Mouse (Mus musculus) intestine, embryonic 15.5 days (tissue): ENCODE measurements around the gene Olfr45. TPM values are rescaled to one million over a fixed set of nuclear protein-coding genes. Genes with fewer than 3 reads are reported as not detected.

Source experiments
- ATAC-seq: fragments of 200-750 bp; cut with Nextera tagmentation; 2 replicates; pipeline ENCODE4 v1.8.0; 2017; ENCODE audit warnings: moderate TSS enrichment, moderate library complexity
- H3K27ac ChIP-seq: fragments of 300-500 bp; sonication (generic); 2 replicates; pipeline ENCODE4 v1.5.1; 2015; ENCODE audit warnings: mild to moderate bottlenecking, inconsistent platforms
- H3K27me3 ChIP-seq: fragments of 300-500 bp; sonication (generic); replicated peaks from 2 replicates; pipeline ENCODE4 v1.6.1; 2015; ENCODE audit warnings: inconsistent platforms
- H3K36me3 ChIP-seq: fragments of 300-500 bp; sonication (generic); 2 replicates; pipeline ENCODE4 v1.6.1; 2015; ENCODE audit warnings: inconsistent platforms
- H3K4me1 ChIP-seq: fragments of 300-500 bp; sonication (generic); replicated peaks from 2 replicates; pipeline ENCODE4 v1.6.1; 2015; ENCODE audit warnings: inconsistent platforms
- H3K4me2 ChIP-seq: fragments of 300-500 bp; sonication (generic); replicated peaks from 2 replicates; pipeline ENCODE4 v1.6.1; 2015; ENCODE audit warnings: mild to moderate bottlenecking, inconsistent platforms
- H3K4me3 ChIP-seq: fragments of 300-500 bp; sonication (generic); replicated peaks from 2 replicates; pipeline ENCODE4 v1.5.1; 2015; ENCODE audit warnings: inconsistent platforms
- H3K9ac ChIP-seq: fragments of 300-500 bp; sonication (generic); 2 replicates; pipeline ENCODE4 v1.6.1; 2015; ENCODE audit warnings: inconsistent platforms
- H3K9me3 ChIP-seq: fragments of 300-500 bp; sonication (generic); 2 replicates; pipeline ENCODE4 v1.6.1; 2016; ENCODE audit warnings: inconsistent platforms
- WGBS: fragments of 180-500 bp; shearing (Covaris S2); methylation state at CpG from one replicate; pipeline ENCODE4 v1.1.7; 2015; 5-methylcytosine and 5-hydroxymethylcytosine counted together
- polyA plus RNA-seq: library from polyadenylated mRNA; unstranded; fragments of >200 nt; fragmentation: Nextera tagmentation; extraction: Ambion mirVana; gene quantifications from 2 replicates; pipeline ENCODE4 v1.2.1, GENCODE M21; 2015

Olfr45 gene
- polyA plus RNA-seq, 1 experiment from 2014 or later, result not detected

- Histone ChIP-seq H3K4me2 (no peak overlapping the region), H3K27ac (no peak overlapping the region), H3K4me3 (no peak overlapping the region), H3K4me1 (no peaks in the 10 kb centered on the region), H3K36me3 (no peaks in the 10 kb centered on the region), H3K27me3 (no peaks in the 10 kb centered on the region), H3K9ac (no peak overlapping the region), H3K9me3 (no peaks in the 10 kb centered on the region)
- no peak for ATAC-seq
- WGBS, result 75% methylated on average over 2 of the region's 2 CpGs
Measured at GRCm38 (mm10) chr7:140733162-140733561, 51.4 kb downstream of the Olfr45 start.

Other genes with a start within 250 kb of the Olfr45 start
- gene Olfr533, start 218.6 kb upstream of the Olfr45 start, polyA plus RNA-seq, result not detected in 2 replicates
- gene Olfr535, start 197.7 kb upstream of the Olfr45 start, polyA plus RNA-seq, result not detected in 2 replicates
- gene Olfr536, start 174.6 kb upstream of the Olfr45 start, polyA plus RNA-seq, result not detected in 2 replicates
- gene Olfr538, start 114.1 kb upstream of the Olfr45 start, polyA plus RNA-seq, result not detected in 2 replicates
- gene Olfr46, start 80.7 kb upstream of the Olfr45 start, polyA plus RNA-seq, result not detected in 2 replicates
- gene Olfr61, start 53.0 kb upstream of the Olfr45 start, polyA plus RNA-seq, result not detected in 2 replicates
- not detected in 2 replicates for gene Olfr53, start 35.5 kb upstream of the Olfr45 start, polyA plus RNA-seq
- not detected in 2 replicates for gene Olfr539, start 22.0 kb upstream of the Olfr45 start, polyA plus RNA-seq
- not detected in 2 replicates for gene Olfr541, start 15.3 kb downstream of the Olfr45 start, polyA plus RNA-seq
- not detected in 2 replicates for gene Cyp2e1, start 81.8 kb downstream of the Olfr45 start, polyA plus RNA-seq
- 0.40 and 0.48 TPM in 2 replicates for gene Syce1, start 105.9 kb downstream of the Olfr45 start, polyA plus RNA-seq
- gene Zfp941, start 140.2 kb downstream of the Olfr45 start, polyA plus RNA-seq, result 1.6 and 2.0 TPM in 2 replicates
- gene Urah, start 153.1 kb downstream of the Olfr45 start, polyA plus RNA-seq, result 4.8 TPM in 2 replicates
- gene Scgb1c1, start 163.6 kb downstream of the Olfr45 start, polyA plus RNA-seq, result not detected in 2 replicates
- not detected in 2 replicates for gene Odf3, start 165.9 kb downstream of the Olfr45 start, polyA plus RNA-seq
- 0.54 TPM in 1 of 2 replicates, not detected in the other for gene Gm45785, start 174.4 kb downstream of the Olfr45 start, polyA plus RNA-seq
- 51.9 and 66.6 TPM in 2 replicates for gene Ric8a, start 175.0 kb downstream of the Olfr45 start, polyA plus RNA-seq
- gene Bet1l, start 175.6 kb downstream of the Olfr45 start, polyA plus RNA-seq, result 31.7 and 37.1 TPM in 2 replicates
- 194 and 214 TPM in 2 replicates for gene Psmd13, start 200.0 kb downstream of the Olfr45 start, polyA plus RNA-seq
- gene Sirt3, start 200.4 kb downstream of the Olfr45 start, polyA plus RNA-seq, result 27.7 and 31.4 TPM in 2 replicates
- gene Cox8b, start 218.5 kb downstream of the Olfr45 start, polyA plus RNA-seq, result not detected in 2 replicates
- 42.9 and 46.8 TPM in 2 replicates for gene Nlrp6, start 239.0 kb downstream of the Olfr45 start, polyA plus RNA-seq